Mouse (Mus musculus) forebrain, embryonic 16.5 days (tissue): ENCODE data around the gene Sox1. TPM values are rescaled to one million over a fixed set of nuclear protein-coding genes. Genes with fewer than 3 reads are reported as not detected.

Experiments used
- ATAC-seq: fragments of 200-750 bp; cut with Nextera tagmentation; 2 replicates; pipeline ENCODE4 v1.8.0; 2017; ENCODE audit warnings: mild to moderate bottlenecking, moderate library complexity
- H3K27ac ChIP-seq: fragments of 300-500 bp; sonication (generic); 2 replicates; pipeline ENCODE4 v1.5.1; 2014; ENCODE audit warnings: low read length, control low read depth
- H3K27me3 ChIP-seq: fragments of 300-500 bp; sonication (generic); replicated peaks from 2 replicates; pipeline ENCODE4 v1.6.1; 2014; ENCODE audit warnings: low read length; ENCODE audit not compliant: control insufficient read depth, insufficient read depth
- H3K36me3 ChIP-seq: fragments of 300-500 bp; sonication (generic); 2 replicates; pipeline ENCODE4 v1.6.1; 2014; ENCODE audit not compliant: control insufficient read depth, insufficient read depth
- H3K4me1 ChIP-seq: fragments of 300-500 bp; sonication (generic); replicated peaks from 2 replicates; pipeline ENCODE4 v1.6.1; 2014; ENCODE audit warnings: low read length; ENCODE audit not compliant: control insufficient read depth, insufficient read depth
- H3K4me2 ChIP-seq: fragments of 300-500 bp; sonication (generic); 2 replicates; pipeline ENCODE4 v1.6.1; 2014; ENCODE audit warnings: mild to moderate bottlenecking, low read length, control low read depth
- H3K4me3 ChIP-seq: fragments of 300-500 bp; sonication (generic); replicated peaks from 2 replicates; pipeline ENCODE4 v1.5.1; 2014; ENCODE audit warnings: mild to moderate bottlenecking, low read length, control low read depth
- H3K9ac ChIP-seq: fragments of 300-500 bp; sonication (generic); replicated peaks from 2 replicates; pipeline ENCODE4 v1.6.1; 2014; ENCODE audit warnings: low read depth, low read length, control low read depth
- H3K9me3 ChIP-seq: fragments of 300-500 bp; sonication (generic); 2 replicates; pipeline ENCODE4 v1.6.1; 2016; ENCODE audit warnings: low read length; ENCODE audit not compliant: control insufficient read depth
- WGBS: fragments of 180-500 bp; shearing (Covaris S2); extraction: QIAGEN DNeasy Blood & Tissue Kit; methylation state at CpG from one replicate; pipeline ENCODE4 v1.1.7; 2014; 5-methylcytosine and 5-hydroxymethylcytosine counted together
- microRNA-seq: library from miRNA; unstranded; fragments of <30 nt; microRNA quantifications from one replicate; pipeline ENCODE4, GENCODE M21; 2017
- polyA plus RNA-seq: library from polyadenylated mRNA; unstranded; fragments of >200 nt; fragmentation: Nextera tagmentation; extraction: Ambion mirVana; gene quantifications from 2 replicates; pipeline ENCODE4 v1.2.1, GENCODE M21; 2015

The Sox1 gene
- polyA plus RNA-seq, 1 experiment from 2014 or later = 4.4 TPM

DNA sequence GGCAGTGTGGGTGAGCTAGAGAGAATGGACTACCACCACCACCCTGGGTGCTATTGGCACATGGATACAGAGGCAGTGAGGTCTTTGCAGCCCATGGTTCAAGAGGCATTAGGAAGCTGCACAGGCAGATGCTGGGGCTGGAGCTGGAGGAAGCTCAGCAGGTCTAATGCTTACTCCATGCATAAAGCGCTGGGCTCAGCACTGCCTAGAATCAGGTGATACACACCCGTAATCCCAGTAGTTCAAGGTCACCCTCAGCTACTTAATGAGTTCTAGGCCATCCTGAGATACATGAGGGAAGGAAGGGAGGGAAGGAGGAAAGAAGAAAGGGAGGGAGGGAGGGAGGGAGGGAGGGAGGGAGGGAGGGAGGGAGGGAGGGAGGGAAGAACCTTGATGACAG, 50.2 kb downstream of the Sox1 start:
- Histone ChIP-seq H3K9ac (no peak overlapping the region), H3K4me2 (no peak overlapping the region), H3K4me1 (peaks cover 11% of the 10 kb centered on the region), H3K27me3 (no peaks in the 10 kb centered on the region), H3K4me3 (no peak overlapping the region), H3K36me3 (no peaks in the 10 kb centered on the region), H3K27ac (no peak overlapping the region), H3K9me3 (no peaks in the 10 kb centered on the region; the same call in 1 of the 2 replicates)
- ATAC-seq = 0 out of 2 replicates have a peak, but pooled peaks have one; percentile 13
- WGBS = 66% methylated on average over 2 of the region's 2 CpGs

- peak; percentile 62 for ATAC-seq
- Histone ChIP-seq H3K36me3 (no peaks in the 10 kb centered on the region), H3K4me2 (peak overlapping the region; percentile 47), H3K9ac (peak overlapping the region; percentile 15; the same call in 1 of the 2 replicates), H3K27ac (no peak overlapping the region), H3K27me3 (no peaks in the 10 kb centered on the region), H3K4me3 (peak overlapping the region; percentile 16), H3K4me1 (peaks cover 11% of the 10 kb centered on the region), H3K9me3 (no peaks in the 10 kb centered on the region; the same call in 1 of the 2 replicates)
- WGBS = 6% methylated on average over 26 of the region's 26 CpGs
These were observed 51.0 kb downstream of the Sox1 start for GRCm38 (mm10) chr8:12445926-12446680.

Small RNAs within 50 kb of the gene (microRNA-seq; reads per million reads assigned to microRNA genes)
- not detected for gene Gm25239

Other genes starting within 250 kb of the Sox1 start
- gene A230072I06Rik, start 116.5 kb upstream of the Sox1 start, polyA plus RNA-seq = 0.17 and 0.77 TPM in 2 replicates
- not detected in 2 replicates for gene Spaca7, start 177.7 kb downstream of the Sox1 start, polyA plus RNA-seq